Mouse (Mus musculus) MEL (cell line): Measurements from ENCODE around the gene Tmem235.
"Not testable (repeated sequence)": the region's sequence is repeated elsewhere in the genome, so short reads cannot be mapped to it uniquely, and the experiment has no call there.

ENCODE experiments used
- GABPA ChIP-seq: IDR thresholded peaks from 2 replicates; pipeline ENCODE4 v1.6.1; 2012; ENCODE audit warnings: low read depth, mild to moderate bottlenecking, inconsistent platforms, low read length, improper control_type of control experiment, moderate library complexity
- HCFC1 ChIP-seq: IDR thresholded peaks from 2 replicates; pipeline ENCODE4 v1.6.1; 2012; ENCODE audit warnings: low read depth, mild to moderate bottlenecking, inconsistent platforms, low read length, improper control_type of control experiment, moderate library complexity
- NRF1 ChIP-seq: IDR thresholded peaks from 2 replicates; pipeline ENCODE4 v1.6.1; 2014; ENCODE audit warnings: low read depth, mild to moderate bottlenecking, inconsistent platforms, low read length, improper control_type of control experiment, moderate library complexity; ENCODE audit not compliant: poor library complexity, insufficient read depth, severe bottlenecking
- POLR2A ChIP-seq, 2 experiments: IDR thresholded peaks; 2 replicates each; pipeline ENCODE4 v1.6.1; 2011 to 2012; ENCODE audit warnings: low read length in 2 of 2, mild to moderate bottlenecking in 2 of 2, control low read depth in 1 of 2, improper control_type of control experiment in 1 of 2, low read depth in 1 of 2, moderate library complexity in 1 of 2; ENCODE audit not compliant: control insufficient read depth in 1 of 2, insufficient read depth in 1 of 2, poor library complexity in 1 of 2

DNA sequence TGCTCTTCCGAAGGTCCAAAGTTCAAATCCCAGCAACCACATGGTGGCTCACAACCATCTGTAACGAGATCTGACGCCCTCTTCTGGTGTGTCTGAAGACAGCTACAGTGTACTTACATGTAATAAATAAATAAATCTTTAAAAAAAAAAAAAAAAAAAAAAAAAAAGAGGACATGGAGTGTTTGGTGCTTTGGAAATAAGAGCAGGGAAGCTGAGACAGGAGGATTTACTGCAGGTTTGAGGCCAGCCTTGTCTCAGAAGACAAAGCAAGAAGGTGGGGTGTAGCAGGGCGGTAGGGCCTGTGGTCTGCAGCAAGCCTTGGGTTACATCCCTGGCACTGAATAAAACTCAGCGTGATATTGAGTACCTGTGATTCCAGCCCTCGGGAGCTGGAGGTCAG, 27.0 kb upstream of the Tmem235 start:
- TF ChIP-seq NRF1; GABPA; HCFC1; POLR2A (IDR thresholded peaks at IDR 0.05; ENCODE audit: control insufficient read depth in 1 of 2, insufficient read depth in 1 of 2, low read depth in 1 of 2, low read length in 2 of 2, poor library complexity in 1 of 2): not testable (repeated sequence)
